Mouse (Mus musculus) left cerebral cortex, postnatal 4 days (tissue): ENCODE measurements at regions not wholly inside any gene's neighbourhood (a gene's known extent, or its start where the extent isn't known, plus 50 kb on each side); places are given as distances from the start of the nearest gene placed in this dataset. TPM values are rescaled to one million over a fixed set of nuclear protein-coding genes. Genes with fewer than 3 reads are reported as not detected.

ENCODE experiments used
- microRNA-seq: library from miRNA; unstranded; fragments of <30 nt; microRNA quantifications from one replicate; pipeline ENCODE4 v1.2.0, GENCODE M21; 2022

Small RNAs in the stretch of these regions (microRNA-seq; reads per million reads assigned to microRNA genes)
- not detected for gene Gm22802
